Mouse (Mus musculus): Measurements from ENCODE around the gene Lmntd1.

DNA sequence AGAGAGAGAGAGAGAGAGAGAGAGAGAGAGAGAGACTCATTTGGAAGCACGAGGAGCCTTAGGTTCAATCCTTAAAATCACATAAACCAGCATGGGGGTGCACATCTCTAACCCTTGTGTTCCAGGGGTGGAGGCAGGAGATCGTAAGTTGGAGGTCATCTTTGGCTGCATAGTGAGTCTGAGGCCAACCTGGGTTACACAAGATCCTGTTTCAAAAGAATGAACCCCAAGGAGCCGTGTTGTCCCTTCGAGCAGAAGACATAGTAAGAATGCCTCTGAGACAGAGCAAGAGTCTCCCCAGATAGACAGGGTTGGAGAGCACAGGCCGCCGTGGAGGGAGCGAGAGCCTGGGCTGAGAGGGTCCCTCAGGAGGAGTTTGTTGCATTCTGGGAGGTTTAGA, 291.9 kb downstream of the Lmntd1 start:
- no peak for TF ChIP-seq CTCF (IDR thresholded peaks at IDR 0.05; ENCODE audit: low read depth, low read length)
- no peak for TF ChIP-seq POLR2A (IDR thresholded peaks at IDR 0.05; ENCODE audit: insufficient read depth, low read length)
- TF ChIP-seq EP300 (IDR thresholded peaks at IDR 0.05; ENCODE audit: insufficient read depth, low read depth, low read length), result no peak

Data from ES-Bruce4 (cell line).